Mouse (Mus musculus) ES-Bruce4 (cell line): ENCODE measurements at regions not wholly inside any gene's neighbourhood (a gene's known extent, or its start where the extent isn't known, plus 50 kb on each side); places are given as distances from the start of the nearest gene placed in this dataset.

Experiments used
- CTCF ChIP-seq: IDR thresholded peaks from one replicate; pipeline ENCODE4 v1.8.1; 2011; ENCODE audit warnings: low read depth, low read length
- EP300 ChIP-seq: IDR thresholded peaks from 2 replicates; pipeline ENCODE4 v1.6.1; 2011; ENCODE audit warnings: low read depth, low read length; ENCODE audit not compliant: insufficient read depth
- POLR2A ChIP-seq: IDR thresholded peaks from one replicate; pipeline ENCODE4 v1.8.1; 2011; ENCODE audit warnings: low read length; ENCODE audit not compliant: insufficient read depth

DNA sequence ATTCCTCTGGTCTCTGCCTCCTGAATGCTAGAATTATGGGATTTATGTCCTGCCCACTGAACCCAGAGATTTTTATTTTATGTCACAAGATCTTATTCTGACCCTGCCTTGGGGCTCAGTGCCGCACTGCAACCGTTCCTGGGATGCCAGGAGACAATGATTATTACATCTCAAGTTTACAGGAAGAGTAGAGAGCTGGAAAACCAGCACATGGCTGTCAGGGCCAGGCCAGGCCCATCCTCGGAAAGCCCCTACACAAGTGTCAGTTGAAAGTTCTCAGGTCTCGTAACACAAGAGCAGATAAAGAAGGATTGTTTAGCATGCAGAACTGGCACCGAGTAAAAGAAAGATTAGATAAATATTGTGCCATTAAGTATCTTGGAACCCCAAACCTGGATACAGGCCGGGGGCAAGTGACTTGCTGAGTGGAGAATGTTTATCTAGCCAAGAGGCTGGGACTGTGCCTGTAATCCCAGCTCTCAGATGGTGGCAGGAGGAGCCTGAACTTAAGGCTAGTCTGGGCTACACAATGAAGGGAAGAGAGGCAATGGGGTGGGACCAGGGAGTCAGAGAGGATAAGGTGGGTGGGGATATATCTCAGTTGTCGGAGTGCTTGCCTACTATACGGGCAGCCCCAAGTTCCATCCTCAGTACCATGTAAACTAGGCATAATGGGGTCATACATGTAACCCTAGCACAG is 132.3 kb downstream of the Cd24a start:
- no peak for TF ChIP-seq POLR2A
- no peak for TF ChIP-seq CTCF
- no peak for TF ChIP-seq EP300
